Mouse (Mus musculus) neural tube, embryonic 13.5 days (tissue): Measurements from ENCODE around the gene Agap1. TPM values are rescaled to one million over a fixed set of nuclear protein-coding genes. Genes with fewer than 3 reads are reported as not detected.

Experiments used
- ATAC-seq: fragments of 200-750 bp; cut with Nextera tagmentation; 2 replicates; pipeline ENCODE4 v1.8.0; 2017; ENCODE audit warnings: low read depth, mild to moderate bottlenecking, moderate TSS enrichment, moderate library complexity
- H3K27ac ChIP-seq: fragments of 300-500 bp; sonication (generic); replicated peaks from 2 replicates; pipeline ENCODE4 v1.5.1; 2015; ENCODE audit warnings: moderate library complexity, mild to moderate bottlenecking, inconsistent platforms
- H3K27me3 ChIP-seq: fragments of 300-500 bp; sonication (generic); 2 replicates; pipeline ENCODE4 v1.6.1; 2015; ENCODE audit warnings: mild to moderate bottlenecking, inconsistent platforms
- H3K36me3 ChIP-seq: fragments of 300-500 bp; sonication (generic); 2 replicates; pipeline ENCODE4 v1.6.1; 2015; ENCODE audit warnings: mild to moderate bottlenecking, inconsistent platforms
- H3K4me1 ChIP-seq: fragments of 300-500 bp; sonication (generic); replicated peaks from 2 replicates; pipeline ENCODE4 v1.6.1; 2015; ENCODE audit warnings: inconsistent platforms
- H3K4me2 ChIP-seq: fragments of 300-500 bp; sonication (generic); 2 replicates; pipeline ENCODE4 v1.6.1; 2015; ENCODE audit warnings: inconsistent platforms, mild to moderate bottlenecking, moderate library complexity
- H3K4me3 ChIP-seq: fragments of 300-500 bp; sonication (generic); 2 replicates; pipeline ENCODE4 v1.5.1; 2015; ENCODE audit warnings: mild to moderate bottlenecking, inconsistent platforms
- H3K9ac ChIP-seq: fragments of 300-500 bp; sonication (generic); 2 replicates; pipeline ENCODE4 v1.6.1; 2015; ENCODE audit warnings: moderate library complexity, mild to moderate bottlenecking, inconsistent platforms
- H3K9me3 ChIP-seq: fragments of 300-500 bp; sonication (generic); 2 replicates; pipeline ENCODE4 v1.6.1; 2016; ENCODE audit warnings: inconsistent platforms
- WGBS: fragments of 180-500 bp; shearing (Covaris S2); methylation state at CpG from one replicate; pipeline ENCODE4 v1.1.7; 2015; 5-methylcytosine and 5-hydroxymethylcytosine counted together
- polyA plus RNA-seq: library from polyadenylated mRNA; unstranded; fragments of >200 nt; fragmentation: Nextera tagmentation; extraction: Ambion mirVana; gene quantifications from 2 replicates; pipeline ENCODE4 v1.2.1, GENCODE M21; 2015

The Agap1 gene
- polyA plus RNA-seq, 1 experiment from 2014 or later, result 48.1 TPM

DNA sequence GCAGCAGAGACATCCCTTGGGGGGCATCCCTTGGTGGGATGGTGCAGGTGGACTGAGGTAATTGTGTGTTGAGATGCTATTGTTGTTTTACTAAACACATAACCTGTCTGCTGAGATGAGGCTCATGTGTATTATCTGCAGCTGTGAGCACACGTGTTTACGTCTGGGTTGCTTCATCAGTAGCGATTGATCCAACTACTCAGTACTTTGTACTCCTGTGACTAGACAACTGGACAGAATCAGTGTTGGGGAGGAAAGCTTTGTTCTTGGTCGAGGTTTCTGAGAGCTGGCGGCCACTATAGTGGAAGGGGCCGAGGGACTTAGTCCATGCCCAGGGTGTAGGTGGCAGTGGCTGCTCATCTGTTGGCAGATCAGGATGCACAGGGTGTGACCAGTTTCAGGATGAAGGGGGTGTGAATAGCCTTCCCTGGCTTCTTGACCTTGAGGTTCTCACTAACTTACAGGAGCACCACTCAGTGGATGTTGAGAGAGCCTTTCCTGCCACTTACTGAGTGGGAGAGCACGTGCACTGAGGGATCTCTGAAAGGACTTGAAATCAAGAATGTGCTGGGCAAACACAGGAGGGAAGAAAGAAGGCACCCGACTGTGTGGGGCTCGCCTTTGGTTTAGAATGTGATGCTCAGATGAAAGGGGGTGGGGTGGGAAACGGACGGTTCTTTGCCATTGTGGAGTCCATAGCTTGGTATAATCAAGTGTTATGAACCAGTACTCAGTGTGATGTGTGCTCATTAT is 61.4 kb downstream of the Agap1 start:
- ATAC-seq, result no peak
- Histone ChIP-seq H3K36me3 (no peaks in the 10 kb centered on the region), H3K27ac (no peak overlapping the region), H3K4me2 (no peak overlapping the region), H3K27me3 (no peaks in the 10 kb centered on the region), H3K9me3 (no peaks in the 10 kb centered on the region), H3K4me1 (peaks cover 84% of the 10 kb centered on the region), H3K4me3 (no peak overlapping the region), H3K9ac (no peak overlapping the region)
- 61% methylated on average over 11 of the region's 11 CpGs for whole genome bisulfite sequencing

DNA sequence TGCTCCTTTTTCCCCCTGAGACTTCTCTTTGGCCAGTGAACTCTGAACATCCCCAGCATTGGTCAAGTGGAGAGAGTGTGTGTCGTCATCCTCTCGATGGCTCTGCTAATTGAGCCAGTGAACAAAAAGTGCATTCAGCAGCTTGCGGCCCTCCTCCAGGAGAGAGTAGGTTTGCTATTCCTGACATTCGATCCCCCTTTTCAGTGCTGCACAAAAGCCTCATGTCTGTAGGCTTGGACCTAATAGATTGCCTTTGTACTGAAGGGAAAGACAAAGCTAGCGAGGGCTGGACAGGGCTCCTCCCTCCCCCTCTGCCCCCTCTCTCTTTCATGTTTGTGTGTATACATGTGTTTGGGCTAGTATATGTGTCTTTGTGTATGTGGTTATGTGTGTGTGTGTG is 63.2 kb downstream of the Agap1 start:
- Histone ChIP-seq H3K27ac (peak overlapping the region; percentile 49), H3K4me1 (peaks cover 85% of the 10 kb centered on the region), H3K4me3 (no peak overlapping the region), H3K36me3 (no peaks in the 10 kb centered on the region), H3K27me3 (no peaks in the 10 kb centered on the region), H3K9ac (0 out of 2 replicates have a peak overlapping the region, but pooled peaks have one; percentile 8), H3K4me2 (peak overlapping the region; percentile 7; the same call in 1 of the 2 replicates), H3K9me3 (no peaks in the 10 kb centered on the region)
- peak; percentile 40 for ATAC-seq
- 11% methylated on average over 5 of the region's 5 CpGs for WGBS

DNA sequence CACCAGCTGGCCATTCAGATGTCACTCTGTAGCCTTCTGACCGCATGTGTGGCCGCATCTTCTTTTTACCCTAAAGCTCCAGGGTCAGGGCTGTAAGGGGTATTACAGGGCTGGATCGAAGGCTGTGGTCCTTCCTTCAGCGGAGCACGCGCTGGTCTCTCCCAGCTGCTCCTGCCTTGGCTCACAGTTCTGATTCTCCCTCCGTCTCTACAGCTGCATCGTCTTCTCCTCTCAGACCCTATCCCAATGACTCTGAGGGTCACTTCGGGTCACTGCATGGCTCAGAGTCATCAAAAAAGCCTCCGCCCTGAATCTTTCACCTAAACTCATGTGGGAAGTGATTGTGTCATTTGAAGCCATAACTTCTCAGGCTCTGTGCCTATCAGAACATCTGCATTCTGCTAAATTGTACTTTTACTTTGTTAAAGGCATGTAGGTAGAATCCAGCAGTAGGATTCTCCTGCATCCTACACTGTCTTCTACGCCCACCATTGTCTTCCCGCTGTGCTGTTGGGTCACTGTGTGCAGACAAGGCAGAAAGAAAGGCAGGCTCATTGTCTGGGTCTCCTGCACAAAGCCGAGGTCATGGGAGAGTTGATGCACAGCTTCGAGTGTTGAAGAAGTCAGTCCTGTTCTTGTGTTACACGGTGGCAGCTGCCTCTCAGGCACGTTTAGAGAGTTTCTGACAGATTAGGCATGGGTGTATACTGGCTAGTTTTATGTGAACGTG is 65.5 kb downstream of the Agap1 start:
- Histone ChIP-seq H3K36me3 (no peaks in the 10 kb centered on the region), H3K9ac (no peak overlapping the region), H3K4me1 (peaks cover 93% of the 10 kb centered on the region), H3K27ac (no peak overlapping the region), H3K4me2 (no peak overlapping the region), H3K27me3 (no peaks in the 10 kb centered on the region), H3K9me3 (no peaks in the 10 kb centered on the region), H3K4me3 (no peak overlapping the region)
- WGBS, result 24% methylated on average over 17 of the region's 17 CpGs
- ATAC-seq, result no peak

DNA sequence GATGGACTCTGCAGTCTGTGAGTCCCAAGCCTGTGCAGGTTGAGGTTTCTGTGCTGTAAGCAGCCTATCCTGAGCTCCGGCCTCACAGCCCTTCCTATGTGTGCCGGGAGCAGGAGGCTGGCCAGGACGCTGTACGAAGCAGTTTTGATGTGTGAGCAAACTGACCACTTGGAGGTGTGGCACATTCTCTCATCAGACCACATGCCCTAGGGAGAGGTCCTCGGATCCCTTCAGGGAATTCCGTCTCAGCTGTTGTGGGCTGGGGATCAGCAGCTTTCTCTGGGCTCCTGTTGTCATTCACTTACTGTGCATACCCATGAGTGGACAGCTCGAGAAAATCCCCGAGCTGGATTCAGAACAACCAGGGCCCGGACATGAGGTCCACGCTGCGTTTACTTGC is 66.8 kb downstream of the Agap1 start:
- Histone ChIP-seq H3K4me3 (no peak overlapping the region), H3K9me3 (no peaks in the 10 kb centered on the region), H3K36me3 (no peaks in the 10 kb centered on the region), H3K4me2 (no peak overlapping the region), H3K27ac (no peak overlapping the region), H3K4me1 (peaks cover 92% of the 10 kb centered on the region), H3K9ac (peak overlapping the region; percentile 22; the same call in 1 of the 2 replicates), H3K27me3 (no peaks in the 10 kb centered on the region)
- ATAC-seq, result no peak
- WGBS, result 78% methylated on average over 11 of the region's 11 CpGs

DNA sequence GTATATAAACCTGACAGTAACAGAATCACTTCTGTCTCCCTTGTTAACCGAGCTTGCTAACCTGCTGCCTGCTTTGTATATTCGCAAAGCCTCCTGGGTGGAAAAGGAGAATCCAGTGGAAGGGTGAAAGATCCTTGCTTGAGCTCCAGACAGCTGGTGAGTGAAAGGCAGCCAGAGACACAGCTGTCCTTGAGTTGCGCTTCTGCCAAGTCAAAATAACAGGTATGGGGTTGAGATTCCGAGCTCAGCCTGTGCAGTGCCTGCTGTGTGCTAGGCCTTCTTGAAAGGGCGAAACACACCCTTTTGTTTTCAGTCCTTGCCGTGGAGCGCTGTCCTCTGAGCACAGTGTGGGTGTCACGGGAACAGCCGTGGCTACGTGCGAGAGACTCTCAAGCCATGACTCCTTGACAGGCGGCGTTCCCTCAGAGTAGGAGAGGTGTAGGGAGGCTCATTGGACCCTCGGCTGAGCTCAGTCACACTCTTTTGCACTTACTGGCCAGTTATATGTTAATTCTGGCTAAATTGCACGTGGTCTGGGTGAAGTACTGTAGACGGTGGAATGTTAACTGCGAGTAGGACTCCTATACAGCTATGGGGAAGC is 67.4 kb downstream of the Agap1 start:
- Histone ChIP-seq H3K36me3 (no peaks in the 10 kb centered on the region), H3K27me3 (no peaks in the 10 kb centered on the region), H3K27ac (no peak overlapping the region), H3K4me3 (no peak overlapping the region), H3K4me1 (peaks cover 86% of the 10 kb centered on the region), H3K9me3 (no peaks in the 10 kb centered on the region), H3K4me2 (no peak overlapping the region), H3K9ac (peak overlapping the region; percentile 13; the same call in 1 of the 2 replicates)
- no peak for ATAC-seq
- WGBS, result 37% methylated on average over 17 of the region's 17 CpGs

DNA sequence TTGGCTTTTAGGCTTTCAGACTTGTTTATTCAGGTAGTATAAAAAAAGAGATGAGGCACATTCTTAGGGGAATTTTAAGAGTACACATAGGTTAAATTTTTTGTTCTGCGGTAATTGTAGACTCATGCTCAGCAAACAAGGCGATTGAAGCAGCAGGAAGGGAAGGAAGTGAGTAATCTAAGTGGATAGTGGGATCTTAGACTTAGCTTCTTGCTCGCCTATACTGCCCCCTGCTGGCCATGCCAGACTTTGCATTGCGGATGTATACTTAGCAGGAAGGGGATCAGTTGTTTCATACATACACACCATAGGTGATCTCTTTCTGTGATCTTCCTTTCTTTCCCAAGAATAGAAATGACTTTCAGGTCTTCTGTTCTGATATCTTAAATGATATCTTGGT is 69.8 kb downstream of the Agap1 start:
- Histone ChIP-seq H3K4me2 (no peak overlapping the region), H3K27ac (no peak overlapping the region), H3K4me3 (no peak overlapping the region), H3K27me3 (no peaks in the 10 kb centered on the region), H3K9ac (no peak overlapping the region), H3K4me1 (peaks cover 76% of the 10 kb centered on the region), H3K36me3 (no peaks in the 10 kb centered on the region), H3K9me3 (no peaks in the 10 kb centered on the region)
- WGBS, result 6% methylated on average over 4 of the region's 4 CpGs
- 0 out of 2 replicates have a peak, but pooled peaks have one; percentile 24 for ATAC-seq

DNA sequence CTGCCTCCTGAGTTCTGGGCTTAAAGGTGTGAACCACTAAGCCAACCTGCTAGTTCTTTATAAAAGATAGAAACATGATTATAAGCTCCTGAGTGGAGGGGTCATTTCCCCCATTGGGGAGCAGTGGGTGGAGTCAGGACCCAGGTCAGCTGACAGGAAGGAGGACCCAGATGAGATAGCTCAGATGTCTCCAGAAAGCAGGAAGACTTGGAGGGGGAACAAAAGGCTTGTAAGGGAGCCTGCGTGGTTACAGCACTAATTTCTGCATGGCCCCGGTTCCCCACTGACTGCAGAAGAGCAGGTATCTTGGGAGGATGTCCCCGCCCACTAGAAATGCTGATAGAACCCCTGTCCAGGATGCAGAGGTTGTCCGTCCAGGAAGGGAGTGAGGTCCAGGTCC is 70.4 kb downstream of the Agap1 start:
- no peak overlapping the region for H3K4me2 ChIP-seq
- H3K27ac ChIP-seq, result no peak overlapping the region
- no peaks in the 10 kb centered on the region for H3K36me3 ChIP-seq
- 69% methylated on average over 4 of the region's 4 CpGs for WGBS
- H3K9ac ChIP-seq, result no peak overlapping the region
- H3K9me3 ChIP-seq, result no peaks in the 10 kb centered on the region
- H3K27me3 ChIP-seq, result no peaks in the 10 kb centered on the region
- H3K4me3 ChIP-seq, result no peak overlapping the region
- H3K4me1 ChIP-seq, result peaks cover 72% of the 10 kb centered on the region
- ATAC-seq, result no peak

DNA sequence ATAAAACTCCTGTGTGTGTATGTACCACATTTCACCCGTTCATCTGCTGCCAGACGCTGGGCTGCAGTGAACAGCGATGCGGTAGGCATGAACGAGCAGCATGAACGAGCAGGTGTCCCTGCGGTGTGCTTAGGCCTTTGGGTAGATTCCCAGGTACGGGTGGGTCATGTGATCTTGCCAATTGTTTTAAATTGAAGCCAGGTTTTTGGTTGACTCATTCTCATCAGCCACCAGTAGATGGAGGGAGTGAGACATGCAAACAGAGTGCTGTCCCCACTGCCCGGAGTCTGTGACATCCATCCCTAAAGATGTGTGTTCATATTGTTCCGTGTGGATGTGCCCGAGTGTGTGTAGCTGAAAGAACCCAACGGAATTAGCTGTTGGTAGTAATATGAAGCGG is 71.2 kb downstream of the Agap1 start:
- Histone ChIP-seq H3K9ac (no peak overlapping the region), H3K4me3 (no peak overlapping the region), H3K27me3 (no peaks in the 10 kb centered on the region), H3K4me1 (peaks cover 64% of the 10 kb centered on the region), H3K36me3 (no peaks in the 10 kb centered on the region), H3K4me2 (no peak overlapping the region; the same call in 1 of the 2 replicates), H3K27ac (no peak overlapping the region), H3K9me3 (no peaks in the 10 kb centered on the region)
- ATAC-seq, result peak; percentile 52
- 36% methylated on average over 13 of the region's 13 CpGs for WGBS

DNA sequence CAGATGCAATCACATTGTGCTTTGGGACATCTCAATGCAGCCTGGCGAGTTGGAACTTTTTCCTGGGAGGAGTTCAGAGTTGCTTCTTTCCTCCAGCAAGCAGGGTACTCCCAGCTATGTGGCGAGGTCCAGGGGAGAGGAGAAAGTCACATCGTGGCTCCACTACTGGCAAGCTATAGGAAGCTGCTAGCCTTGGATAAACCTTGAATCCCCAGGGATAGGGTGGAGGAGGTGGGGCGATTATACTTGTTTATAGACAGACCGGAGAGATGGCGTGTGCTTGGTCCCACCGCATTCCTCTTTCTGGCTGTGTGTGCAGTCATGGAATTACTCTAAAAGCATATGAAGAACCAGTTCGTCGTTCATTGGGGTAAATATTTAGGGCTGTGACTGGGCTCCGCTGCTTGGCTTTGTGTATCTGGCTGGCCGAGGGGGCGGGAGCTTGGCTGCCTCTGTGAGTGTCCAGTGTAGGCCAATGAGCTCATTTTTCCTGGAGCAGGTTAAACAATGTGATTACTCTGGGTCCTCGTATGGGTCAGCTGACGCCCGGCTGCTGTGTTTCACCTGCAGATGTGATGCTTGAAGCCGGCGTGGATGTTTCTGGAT is 74.2 kb downstream of the Agap1 start:
- Histone ChIP-seq H3K4me2 (no peak overlapping the region), H3K27me3 (no peaks in the 10 kb centered on the region), H3K36me3 (no peaks in the 10 kb centered on the region), H3K4me3 (no peak overlapping the region), H3K27ac (no peak overlapping the region), H3K9me3 (peaks cover 8% of the 10 kb centered on the region; the same call in 1 of the 2 replicates), H3K9ac (no peak overlapping the region), H3K4me1 (peaks cover 43% of the 10 kb centered on the region)
- 85% methylated on average over 17 of the region's 17 CpGs for WGBS
- ATAC-seq, result no peak

DNA sequence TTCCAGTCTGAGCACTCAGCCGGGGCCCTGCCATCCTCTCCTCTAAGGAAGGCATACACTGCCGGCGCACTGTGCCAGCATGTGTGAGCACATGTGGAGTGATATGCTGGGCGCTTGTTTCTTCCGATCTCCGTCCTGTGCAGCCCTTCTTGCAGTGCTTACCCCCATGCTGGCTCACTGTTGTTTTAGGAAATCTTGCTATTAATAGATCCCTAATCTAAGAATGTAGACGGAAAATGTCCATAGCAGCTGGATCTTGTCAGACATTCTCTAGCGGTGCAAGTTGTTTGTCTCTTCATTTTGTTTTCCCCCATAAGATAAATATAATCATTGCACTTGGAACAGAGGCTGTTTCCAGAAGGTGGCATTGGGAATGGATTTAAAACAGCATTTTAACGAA is 79.1 kb downstream of the Agap1 start:
- ATAC-seq, result no peak
- Histone ChIP-seq H3K27ac (no peak overlapping the region), H3K36me3 (no peaks in the 10 kb centered on the region), H3K27me3 (no peaks in the 10 kb centered on the region), H3K4me1 (peaks cover 43% of the 10 kb centered on the region), H3K9ac (no peak overlapping the region), H3K4me2 (no peak overlapping the region), H3K4me3 (no peak overlapping the region), H3K9me3 (peaks cover 8% of the 10 kb centered on the region; the same call in 1 of the 2 replicates)
- 78% methylated on average over 9 of the region's 9 CpGs for whole genome bisulfite sequencing

DNA sequence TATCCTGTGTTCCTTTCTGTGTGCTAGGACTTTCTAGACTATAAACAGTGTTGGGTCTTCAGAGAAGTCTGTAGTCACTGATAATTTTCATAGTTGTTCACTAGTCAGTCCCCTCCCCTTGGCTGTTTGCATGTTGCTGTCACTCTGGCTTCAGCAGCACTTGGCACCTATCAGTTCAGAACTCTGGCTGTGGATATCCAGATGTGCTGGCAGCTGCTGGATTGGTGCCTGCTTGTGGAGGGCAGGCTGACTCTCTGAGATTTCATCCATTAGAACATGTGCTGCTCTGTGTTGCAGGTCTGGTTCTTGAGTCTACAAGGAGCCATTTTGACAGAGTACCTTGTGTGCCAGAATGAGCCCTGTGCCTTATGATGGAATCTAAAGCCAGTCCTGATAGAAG is 80.6 kb downstream of the Agap1 start:
- Histone ChIP-seq H3K27me3 (no peaks in the 10 kb centered on the region), H3K4me2 (no peak overlapping the region), H3K9me3 (peaks cover 8% of the 10 kb centered on the region; the same call in 1 of the 2 replicates), H3K4me1 (peaks cover 53% of the 10 kb centered on the region), H3K4me3 (no peak overlapping the region), H3K9ac (no peak overlapping the region), H3K36me3 (no peaks in the 10 kb centered on the region), H3K27ac (no peak overlapping the region)
- no peak for ATAC-seq
